Mouse (Mus musculus) embryonic fibroblast, embryonic 13.5 days (primary cell): ENCODE data around the gene Epyc.

Experiments
- CTCF ChIP-seq: IDR thresholded peaks from 2 replicates; pipeline ENCODE4 v1.5.1; 2011; ENCODE audit warnings: mild to moderate bottlenecking, control low read depth, low read length, moderate library complexity, borderline replicate concordance; ENCODE audit not compliant: insufficient read depth
- POLR2A ChIP-seq: IDR thresholded peaks from 2 replicates; pipeline ENCODE4 v1.6.1; 2011; ENCODE audit warnings: low read depth, mild to moderate bottlenecking, control low read depth, low read length, moderate library complexity

DNA sequence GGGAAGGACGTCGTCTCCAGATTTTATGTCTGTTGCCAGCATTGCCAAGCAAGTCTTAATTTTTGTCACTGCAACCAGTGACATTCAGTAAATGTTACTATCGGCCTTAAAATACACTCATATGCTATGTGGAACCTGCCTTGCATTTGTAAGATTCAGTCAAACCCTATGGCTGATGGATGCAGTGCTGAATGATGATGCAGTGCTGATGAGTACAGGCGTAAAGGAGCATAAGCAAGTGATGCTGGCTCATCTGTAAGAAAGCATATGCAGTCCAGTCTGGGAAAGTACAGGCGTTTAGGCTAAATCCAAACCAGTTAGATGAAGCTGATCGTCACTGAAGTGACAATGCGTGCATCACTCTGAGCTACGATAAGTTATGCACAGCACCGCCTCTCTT is 78.8 kb downstream of the Epyc start:
- TF ChIP-seq CTCF (no peak), POLR2A (no peak)
